ENCODE assay signal across 8 mouse cellular contexts in the genomic region with DNA sequence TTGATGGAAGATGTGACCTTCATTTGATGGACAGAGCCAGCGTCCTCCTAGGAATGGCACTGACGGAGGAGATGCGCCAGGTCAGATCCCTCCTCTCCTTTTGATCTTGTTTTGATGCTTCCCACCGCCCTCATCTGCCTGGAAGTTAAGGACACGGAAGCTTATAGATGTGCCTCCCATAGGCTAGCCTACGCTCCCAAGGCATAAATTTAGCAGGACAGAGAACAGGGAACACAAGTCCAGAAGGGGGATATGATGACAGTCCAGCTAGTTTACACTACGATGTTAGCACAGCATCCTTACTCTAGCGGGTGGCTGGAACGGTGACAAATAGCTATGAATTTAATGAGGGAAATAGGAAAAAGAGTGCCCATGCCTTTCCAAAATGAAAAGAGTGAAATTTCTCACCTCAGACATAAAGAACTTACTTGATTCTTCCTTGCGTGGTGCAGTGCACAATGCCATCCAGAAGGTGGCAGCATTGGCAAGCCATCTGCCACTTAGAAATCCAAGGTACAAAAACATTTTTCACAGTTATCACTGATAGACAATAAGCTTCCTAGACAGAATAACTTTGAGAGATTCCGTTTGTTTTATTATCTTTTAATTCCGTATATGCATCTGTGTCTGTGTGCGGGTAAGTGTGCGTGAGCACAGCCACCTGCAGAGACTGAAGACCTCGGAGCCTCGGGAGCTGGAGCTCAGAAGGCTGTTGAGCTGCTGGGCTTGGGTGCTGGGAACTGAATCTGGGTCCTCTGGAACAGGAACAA. TPM values are rescaled to one million over a fixed set of nuclear protein-coding genes. Genes with fewer than 3 reads are reported as not detected.
A peak's percentile ranks its signal among the peaks of the same experiment; 100 is the strongest.
DNase-seq lines count a peak whose midpoint lies in the region; ATAC-seq lines count a peak whose summit lies in the region.

No protein-coding gene starts in this region.

- no peak overlapping the region for H3K27ac ChIP-seq in heart, embryonic 12.5 days (ENCODE audit: poor library complexity, severe bottlenecking)

- WGBS in heart, embryonic 12.5 days: 57% methylated on average over 16 of the region's 16 CpGs

- no peak overlapping the region for H3K9ac ChIP-seq in heart, embryonic 12.5 days

- no peak overlapping the region for H3K4me3 ChIP-seq in heart, embryonic 12.5 days

- peak; percentile 83 for DNase-seq in heart, adult 11 months
- DNase-seq in Muller cell, postnatal 12 days (ENCODE audit: inconsistent ontology term): peak; percentile 40
- peak; percentile 31 for DNase-seq in cerebellum, adult 9-11 months
- DNase-seq in frontal cortex, postnatal 36 days (ENCODE audit: low spot score in 2 of 2): peak; percentile 62 to 70
- peak; percentile 30 to 67 for DNase-seq in layer of hippocampus, adult 8-10 months (ENCODE audit: low spot score in 2 of 2)
- DNase-seq in spleen, adult 12 weeks (ENCODE audit: low spot score): peak; percentile 51

- no peak for ATAC-seq in heart, embryonic 12.5 days (ENCODE audit: insufficient number of reproducible peaks, low FRiP score)
- peak; percentile 83 for ATAC-seq in megakaryocyte, adult 5-6 weeks (ENCODE audit: poor library complexity, severe bottlenecking)

- no peak overlapping the region for H3K4me2 ChIP-seq in heart, embryonic 12.5 days

- H3K36me3 ChIP-seq in heart, embryonic 12.5 days: no peaks in the 10 kb centered on the region

- no peaks in the 10 kb centered on the region for H3K27me3 ChIP-seq in heart, embryonic 12.5 days (replicated peaks)

- no peaks in the 10 kb centered on the region for H3K9me3 ChIP-seq in heart, embryonic 12.5 days (replicated peaks)

- peaks cover 20% of the 10 kb centered on the region for H3K4me1 ChIP-seq in heart, embryonic 12.5 days (replicated peaks)

RNA-seq across cellular contexts. Expression of a gene that starts 6.9 kb away (rescaled TPM):
- polyA plus RNA-seq in heart, embryonic 12.5 days (2016; fragmentation: Nextera tagmentation; extraction: Ambion mirVana): not detected in 2 replicates
- total RNA-seq in layer of hippocampus, adult 8-10 months (2022): not detected
- total RNA-seq in megakaryocyte, adult 5-6 weeks (2015): not detected in 2 replicates
- total RNA-seq in megakaryocyte, adult 5-6 weeks (2017): not detected in 2 replicates

Comparison
In these comparisons a context has a peak if more than half of its experiments do, and no peak if none do; other contexts are left out.
1. DNase-seq: peak in every context shown above with its lines; median percentile 83 in heart, adult 11 months; 66 in frontal cortex, postnatal 36 days; 51 in spleen, adult 12 weeks; 48 in layer of hippocampus, adult 8-10 months; 40 in Muller cell, postnatal 12 days; 31 in cerebellum, adult 9-11 months.